Mouse (Mus musculus) right cerebral cortex, postnatal 36 days (tissue): Measurements from ENCODE around the gene 2310011J03Rik.
A peak's percentile ranks its signal among the peaks of the same experiment; 100 is the strongest.

Experiments
- DNase-seq, 2 experiments: peaks; one replicate each; pipeline ENCODE4 v3.0.0; 2022; ENCODE audit warnings: low spot score in 2 of 2, mixed read lengths in 1 of 2

2310011J03Rik gene

GRCm38 (mm10) chr10:80315315-80315714 lies 5.0 kb downstream of the 2310011J03Rik start:
- no peak for DNase-seq

GRCm38 (mm10) chr10:80314494-80315001 lies 5.8 kb downstream of the 2310011J03Rik start:
- DNase-seq, result no peak

- no peak for DNase-seq
Measured at GRCm38 (mm10) chr10:80313627-80314201, 6.6 kb downstream of the 2310011J03Rik start.

GRCm38 (mm10) chr10:80312586-80313504 lies 7.5 kb downstream of the 2310011J03Rik start:
- peak in 1 of 2 experiments; percentile 18 for DNase-seq

- DNase-seq, result peak in 1 of 2 experiments; percentile 5
Measured at GRCm38 (mm10) chr10:80311560-80311959, 8.8 kb downstream of the 2310011J03Rik start.

GRCm38 (mm10) chr10:80304862-80305261 lies 15.5 kb downstream of the 2310011J03Rik start:
- DNase-seq, result no peak

GRCm38 (mm10) chr10:80304458-80304857 lies 15.9 kb downstream of the 2310011J03Rik start:
- no peak for DNase-seq

- DNase-seq, result peak in 1 of 2 experiments; percentile 68
Measured at GRCm38 (mm10) chr10:80302471-80302881, 17.9 kb downstream of the 2310011J03Rik start.

GRCm38 (mm10) chr10:80302082-80302355 lies 18.3 kb downstream of the 2310011J03Rik start:
- DNase-seq, result no peak

- no peak for DNase-seq
Measured at GRCm38 (mm10) chr10:80301256-80302081, 18.9 kb downstream of the 2310011J03Rik start.

GRCm38 (mm10) chr10:80300672-80301181 lies 19.6 kb downstream of the 2310011J03Rik start:
- no peak for DNase-seq

GRCm38 (mm10) chr10:80299824-80300223 lies 20.5 kb downstream of the 2310011J03Rik start:
- no peak for DNase-seq

GRCm38 (mm10) chr10:80299301-80299700 lies 21.0 kb downstream of the 2310011J03Rik start:
- no peak for DNase-seq

- DNase-seq, result peak; percentile 90 to 91
Measured at GRCm38 (mm10) chr10:80298571-80299281, 21.6 kb downstream of the 2310011J03Rik start.

- no peak for DNase-seq
Measured at GRCm38 (mm10) chr10:80297526-80298133, 22.7 kb downstream of the 2310011J03Rik start.

GRCm38 (mm10) chr10:80296824-80297223 lies 23.5 kb downstream of the 2310011J03Rik start:
- DNase-seq, result no peak

GRCm38 (mm10) chr10:80295618-80296425 lies 24.5 kb downstream of the 2310011J03Rik start, which contains the start of gene Apc2:
Gene Apc2, plus strand, starts transcription at chr10:80295977.
- peak; percentile 62 to 64 for DNase-seq

GRCm38 (mm10) chr10:80294788-80295303 lies 25.5 kb downstream of the 2310011J03Rik start:
- no peak for DNase-seq

GRCm38 (mm10) chr10:80294311-80294710 lies 26.0 kb downstream of the 2310011J03Rik start:
- DNase-seq, result no peak
